Mouse (Mus musculus): Measurements from ENCODE around the gene Tkfc.
A peak's percentile ranks its signal among the peaks of the same experiment; 100 is the strongest.

Gene Tkfc

DNA sequence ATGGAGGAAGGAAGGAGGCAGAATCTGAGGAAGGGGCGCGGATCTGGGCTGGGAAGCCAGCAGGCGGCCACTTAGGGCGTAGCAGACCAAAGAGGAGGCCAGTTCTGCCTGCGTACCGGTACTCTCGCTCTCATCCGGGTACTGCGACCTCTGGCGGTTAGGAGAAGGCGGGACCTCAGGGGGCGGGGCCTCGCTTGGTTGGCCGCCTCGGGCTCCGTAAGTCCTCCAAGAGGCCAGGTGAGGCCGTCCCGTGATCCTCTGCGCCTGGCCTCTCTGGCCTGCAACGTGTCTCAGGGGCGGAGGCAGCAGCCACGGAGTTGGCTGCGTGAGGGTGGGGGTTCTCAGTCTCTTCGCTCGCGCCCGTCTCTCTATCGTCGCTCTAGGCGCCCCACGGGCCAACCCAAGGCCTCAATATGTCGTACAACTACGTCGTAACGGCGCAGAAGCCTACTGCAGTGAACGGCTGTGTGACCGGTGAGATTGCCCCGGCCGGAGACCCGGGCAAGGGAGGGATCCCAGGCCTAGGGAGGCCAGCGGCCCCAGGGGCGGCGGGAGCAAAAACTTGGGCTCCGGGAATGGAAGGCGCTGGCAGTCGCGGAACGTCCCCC lies at the start of gene Tkfc, which contains the start of gene Ddb1:
Tkfc (minus strand) TSS at position 362 of the 608 bp plus-strand sequence.
Ddb1 (plus strand) TSS at position 35 of the 608 bp plus-strand sequence.
- DNase-seq = peak; percentile 100

DNA sequence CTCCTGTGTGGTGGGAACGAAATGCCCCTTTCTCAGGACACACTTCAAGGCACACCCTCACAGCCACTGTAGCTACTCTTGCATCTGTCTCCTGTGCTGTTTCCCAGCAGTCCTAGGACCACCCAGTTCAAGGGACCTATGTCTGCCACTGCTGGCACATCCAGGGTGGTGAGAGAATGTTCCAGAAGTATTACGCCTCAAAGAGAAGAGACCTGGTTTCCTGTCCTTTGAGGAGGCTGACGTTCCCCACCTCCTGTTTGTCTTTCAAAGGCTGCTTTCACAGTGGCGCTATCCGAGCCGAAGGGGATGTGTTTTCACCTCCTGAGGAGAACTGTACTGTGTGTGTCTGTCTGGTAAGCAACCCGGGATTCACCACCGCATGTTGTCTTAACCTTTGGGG lies 42.7 kb upstream of the Tkfc start:
- no peak for DNase-seq

DNA sequence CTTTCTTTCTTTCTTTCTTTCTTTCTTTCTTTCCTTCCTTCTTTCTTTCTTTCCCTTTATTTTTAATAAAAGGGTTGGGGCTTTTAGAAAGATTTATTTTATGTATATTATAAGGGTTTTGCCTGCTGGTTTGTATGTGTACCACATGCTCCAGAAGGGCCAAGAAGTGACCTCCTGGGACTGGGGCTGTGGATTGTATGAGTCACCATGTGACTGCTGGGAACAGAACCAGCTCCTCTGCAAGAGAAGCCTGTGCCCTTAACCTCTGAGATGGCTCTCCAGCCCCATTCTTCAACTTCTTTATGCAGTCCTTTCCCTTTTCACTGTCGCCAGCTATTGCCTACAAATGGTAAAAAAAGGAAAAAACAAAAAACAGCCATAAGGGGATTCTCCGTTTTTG lies 40.2 kb upstream of the Tkfc start:
- DNase-seq = peak; percentile 89

DNA sequence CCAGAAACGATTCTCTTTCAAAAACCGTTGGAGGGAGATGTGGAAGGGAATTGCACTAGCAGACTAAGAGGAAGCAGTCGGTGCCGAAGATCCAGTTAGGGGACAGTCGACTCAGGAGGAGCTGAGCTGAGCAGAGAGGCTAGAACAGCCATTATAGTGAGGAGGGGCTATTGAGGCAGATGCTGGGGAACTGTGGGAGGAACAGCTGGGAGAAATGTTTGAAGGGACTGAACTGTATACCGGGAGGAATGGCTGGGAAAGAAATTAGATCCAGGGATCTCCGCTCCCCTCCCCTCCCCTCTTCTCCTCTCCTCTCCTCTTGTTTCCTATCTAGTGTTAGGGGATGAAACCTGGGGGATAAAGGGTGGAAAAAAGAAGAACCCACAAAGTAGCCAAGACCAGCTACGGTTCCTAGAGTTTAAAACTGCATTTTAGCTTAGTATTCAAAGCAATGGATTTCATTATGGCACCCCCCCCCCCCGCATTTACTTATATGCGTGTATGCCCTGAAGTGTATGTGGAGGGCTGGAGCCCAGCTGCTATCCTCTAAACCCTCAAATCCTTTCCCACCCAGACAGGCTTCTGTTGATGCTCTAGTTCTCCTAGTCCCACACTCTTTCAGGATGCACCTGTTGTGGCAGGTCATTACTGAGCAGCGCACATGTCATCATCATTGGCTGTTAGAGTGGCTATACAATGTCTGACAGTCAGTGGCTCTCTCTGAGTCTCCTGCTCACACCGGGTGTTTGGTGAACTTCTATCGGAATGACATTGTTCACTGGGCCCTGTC lies 35.3 kb upstream of the Tkfc start:
- no peak for DNase-seq

DNA sequence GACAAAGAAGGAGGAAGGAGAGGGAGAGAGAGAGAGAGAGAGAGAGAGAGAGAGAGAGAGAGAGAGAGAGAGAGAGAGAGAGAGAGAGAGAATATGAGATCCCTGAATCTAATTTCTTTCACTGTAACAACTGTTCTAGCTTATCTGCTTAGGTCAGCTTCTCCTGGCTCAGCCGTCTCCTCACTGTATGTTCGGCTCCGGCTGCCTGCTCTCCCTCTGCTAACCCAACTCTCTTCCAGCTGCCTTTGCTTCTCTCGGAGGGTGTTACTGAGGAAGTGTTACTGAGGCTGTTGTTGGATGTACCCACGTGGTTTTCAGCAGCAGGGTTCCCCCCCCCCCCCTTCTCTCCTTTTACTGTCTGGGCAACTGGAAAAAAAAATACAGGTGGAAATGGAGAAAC lies 34.6 kb upstream of the Tkfc start:
- DNase-seq = no peak

DNA sequence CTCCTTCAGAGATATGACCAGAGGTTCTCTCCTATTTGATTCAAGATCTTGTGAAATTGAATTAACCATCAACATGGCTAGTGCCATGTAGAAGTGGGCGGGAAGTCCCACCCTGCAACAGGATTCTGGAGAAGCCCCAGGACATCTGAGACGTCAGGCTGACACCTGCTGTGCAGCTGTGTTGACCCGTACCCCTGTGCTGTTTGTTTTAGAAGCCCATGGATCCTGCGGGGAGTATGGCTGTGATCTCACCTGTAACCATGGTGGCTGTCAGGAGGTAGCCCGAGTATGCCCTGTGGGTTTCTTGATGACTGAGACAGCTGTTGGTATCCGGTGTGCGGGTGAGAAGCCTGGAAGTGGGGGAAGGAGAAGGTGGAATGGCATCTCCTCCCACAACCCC lies 32.4 kb upstream of the Tkfc start:
- no peak for DNase-seq

DNA sequence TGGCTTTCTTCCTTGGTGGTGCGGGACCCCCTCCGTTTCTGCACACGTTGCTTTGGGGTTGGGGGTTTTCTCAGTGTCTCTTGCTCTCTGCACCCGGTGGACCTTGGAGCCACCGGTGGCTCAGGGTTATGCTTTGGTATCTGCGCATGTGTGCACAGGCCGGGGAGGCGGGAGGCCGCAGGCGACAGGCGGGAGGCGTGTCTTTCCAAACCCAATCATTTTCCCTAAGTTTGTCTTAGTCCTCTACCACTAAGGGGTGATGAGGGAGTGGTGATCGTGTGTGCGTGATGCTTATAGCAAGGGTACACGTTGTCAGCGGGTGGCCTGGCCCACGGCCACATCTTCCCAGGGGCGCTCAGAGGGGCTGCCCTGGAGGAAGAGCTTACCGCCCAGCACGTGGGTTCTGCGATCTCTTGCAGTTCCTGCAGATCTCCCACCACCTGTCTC lies 29.4 kb upstream of the Tkfc start:
- DNase-seq = peak; percentile 93

- DNase-seq = peak; percentile 92
Observed at GRCm38 (mm10) chr19:10634106-10634871, 28.8 kb upstream of the Tkfc start, which contains the start of gene Vwce. Vwce (plus strand) TSS chr19:10634213.

DNA sequence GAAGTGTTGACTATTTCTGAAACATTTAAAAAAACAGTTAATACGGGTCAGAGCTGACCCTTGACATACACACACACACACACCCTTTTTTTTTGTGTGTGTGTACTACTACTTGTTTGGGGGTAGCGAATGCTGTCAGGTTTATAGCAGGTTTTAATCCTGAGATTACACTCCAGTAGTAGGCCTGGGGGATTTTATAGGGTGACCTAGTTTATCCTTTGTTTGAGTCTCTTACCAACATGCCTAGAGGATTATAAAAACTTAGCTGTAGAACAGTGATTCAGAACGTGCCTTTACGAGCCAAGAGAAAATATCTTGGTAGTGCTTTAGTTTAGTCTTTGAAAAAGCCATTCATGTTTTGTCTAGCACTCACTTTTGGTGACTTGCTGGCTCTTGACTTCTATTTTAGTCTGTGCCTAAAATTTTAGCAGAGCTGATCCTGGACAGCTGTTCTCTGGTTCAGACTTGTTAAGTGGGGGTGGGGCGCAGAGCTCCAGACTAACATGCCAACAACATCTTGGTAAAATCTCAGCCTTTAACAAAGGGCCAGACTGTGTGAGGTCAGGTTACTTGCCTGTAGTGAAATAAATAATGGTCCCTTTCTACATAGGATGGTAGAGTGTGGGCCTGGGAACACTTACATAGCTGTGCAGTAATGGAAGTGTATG lies 3.3 kb upstream of the Tkfc start:
- DNase-seq = no peak

DNA sequence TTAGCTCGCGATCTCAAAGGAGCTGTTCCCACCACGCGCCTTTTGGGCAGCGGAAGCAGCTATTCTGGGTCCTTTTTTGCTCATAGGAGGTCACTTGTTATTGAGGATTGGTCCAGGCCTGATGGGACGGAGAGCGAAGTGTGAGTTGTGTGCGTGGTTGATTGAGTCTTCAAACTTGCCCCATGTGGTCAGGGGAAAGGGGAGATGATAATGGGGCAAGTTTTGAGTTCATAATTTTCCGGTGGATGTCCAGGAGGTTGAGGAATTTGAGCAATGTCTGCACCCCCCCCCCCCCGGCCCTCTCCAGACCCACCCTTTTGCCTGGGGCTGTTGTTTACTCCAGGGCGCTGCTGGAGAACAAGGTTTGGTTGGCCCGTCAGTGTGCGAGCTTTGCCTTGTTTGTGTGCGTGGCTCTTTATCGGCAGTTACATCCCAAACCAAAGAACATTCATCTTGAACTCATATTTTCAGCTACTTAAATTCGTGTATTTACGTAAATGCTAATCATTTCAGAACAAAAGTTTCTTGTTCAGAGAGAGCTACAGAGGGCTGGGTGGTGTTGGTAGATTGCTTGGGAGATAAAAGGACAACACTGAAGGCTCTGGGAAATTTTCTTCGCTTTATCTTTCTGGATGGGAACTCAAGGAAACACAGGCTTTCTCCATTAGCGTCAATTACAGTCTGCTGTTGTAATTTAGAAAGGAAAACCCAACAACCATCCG lies 608 bp upstream of the Tkfc start:
- no peak for DNase-seq

GRCm38 (mm10) chr19:10604534-10604933 lies 920 bp downstream of the Tkfc start:
- DNase-seq = no peak

GRCm38 (mm10) chr19:10603660-10604523 lies 1.6 kb downstream of the Tkfc start:
- peak; percentile 91 for DNase-seq

GRCm38 (mm10) chr19:10602787-10603186 lies 2.7 kb downstream of the Tkfc start:
- DNase-seq = peak; percentile 98

GRCm38 (mm10) chr19:10602247-10602769 lies 3.1 kb downstream of the Tkfc start:
- DNase-seq = peak; percentile 93

DNA sequence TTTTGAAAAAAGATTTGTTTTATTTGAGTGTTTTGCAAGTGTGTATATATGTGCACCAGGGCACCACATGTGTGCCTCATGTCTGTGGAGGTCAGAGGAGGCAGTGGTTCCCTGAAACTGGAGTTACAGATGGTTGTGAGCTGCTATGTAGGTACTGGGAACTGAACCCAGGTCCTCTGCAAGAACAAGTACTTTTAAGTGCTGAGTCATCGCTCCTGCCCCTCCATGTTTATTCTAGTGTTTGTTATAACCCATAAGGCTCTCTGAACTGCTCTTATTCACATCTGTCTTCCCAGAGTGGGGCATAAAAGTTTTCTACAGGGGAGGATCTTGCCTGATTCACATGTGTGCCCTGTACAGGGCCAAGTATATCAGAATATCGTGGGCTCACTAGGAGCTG lies 5.8 kb downstream of the Tkfc start:
- no peak for DNase-seq

DNA sequence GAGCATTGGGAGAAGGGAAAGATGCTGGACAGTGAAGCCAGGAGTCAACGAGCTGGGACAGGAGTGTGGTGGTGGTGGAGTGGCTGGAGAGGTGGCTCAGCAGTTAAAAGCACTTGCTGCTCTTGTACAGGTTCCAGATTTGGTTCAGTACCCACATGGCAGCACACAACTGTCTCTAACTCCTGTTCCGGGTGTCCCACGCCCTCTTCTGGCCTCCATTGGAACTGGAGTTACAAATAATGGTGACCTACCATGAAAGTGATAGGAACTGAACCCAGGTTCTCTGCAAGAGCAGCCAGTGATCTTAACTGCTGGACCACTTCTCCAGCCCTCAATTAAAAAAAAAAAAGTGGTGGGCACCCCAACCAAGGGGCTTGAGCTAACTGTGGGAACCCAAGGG lies 7.3 kb downstream of the Tkfc start:
- peak; percentile 70 for DNase-seq

GRCm38 (mm10) chr19:10591659-10592377 lies 13.6 kb downstream of the Tkfc start:
- DNase-seq = no peak

DNA sequence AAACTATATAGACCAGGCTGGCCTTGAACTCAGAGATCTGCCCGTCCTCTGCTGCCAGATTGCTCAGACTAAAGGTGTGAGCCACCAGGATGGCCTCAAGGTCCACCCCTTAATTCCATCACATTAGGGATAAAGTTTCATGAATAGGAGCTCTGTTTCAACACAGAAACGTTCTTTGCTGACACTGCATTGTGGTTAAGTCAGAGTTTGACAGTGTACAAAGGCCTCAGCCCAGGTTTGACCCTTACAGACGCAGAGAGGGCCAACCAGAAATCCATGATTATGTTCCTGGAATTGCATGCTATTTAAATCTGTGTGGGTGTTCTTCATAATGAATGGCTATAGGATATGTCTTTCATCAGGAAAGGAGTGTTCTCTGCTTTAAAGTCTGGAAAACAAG lies 15.2 kb downstream of the Tkfc start:
- no peak for DNase-seq

DNA sequence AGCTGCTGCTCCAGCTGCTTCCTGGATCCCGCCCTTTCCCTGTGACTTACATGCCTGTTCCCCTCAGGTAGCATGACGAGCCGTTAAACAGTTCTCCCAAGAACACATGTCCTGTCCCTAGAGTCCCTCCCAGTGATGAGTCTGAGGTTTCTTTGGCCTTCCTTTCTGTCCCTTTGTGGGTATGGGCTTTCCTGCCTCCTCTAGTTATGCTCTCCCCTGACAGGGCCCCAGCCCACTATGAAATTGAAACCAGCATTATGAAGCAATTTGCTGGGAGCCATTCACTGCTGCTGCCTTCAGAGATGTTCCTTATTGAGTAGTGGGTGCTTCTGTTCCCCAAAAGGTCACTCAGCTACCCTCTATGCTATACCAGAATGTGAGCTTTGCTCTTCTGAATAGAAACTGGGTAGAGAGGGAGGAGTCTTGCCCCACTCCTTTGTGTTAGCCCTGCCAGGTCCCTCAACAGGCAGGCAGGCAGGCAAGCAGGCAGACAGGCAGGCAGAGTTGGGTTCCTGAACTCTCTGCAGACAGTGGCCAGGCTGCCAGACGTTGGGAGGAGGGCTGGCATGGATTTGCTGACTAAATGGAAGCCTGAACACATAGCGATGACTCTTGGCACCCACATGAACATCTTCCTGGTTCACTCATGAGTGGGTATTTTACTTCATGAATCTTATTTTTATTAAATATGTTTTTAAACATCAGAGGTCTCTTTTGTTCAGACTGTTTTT lies 16.2 kb downstream of the Tkfc start:
- DNase-seq = peak; percentile 82

DNA sequence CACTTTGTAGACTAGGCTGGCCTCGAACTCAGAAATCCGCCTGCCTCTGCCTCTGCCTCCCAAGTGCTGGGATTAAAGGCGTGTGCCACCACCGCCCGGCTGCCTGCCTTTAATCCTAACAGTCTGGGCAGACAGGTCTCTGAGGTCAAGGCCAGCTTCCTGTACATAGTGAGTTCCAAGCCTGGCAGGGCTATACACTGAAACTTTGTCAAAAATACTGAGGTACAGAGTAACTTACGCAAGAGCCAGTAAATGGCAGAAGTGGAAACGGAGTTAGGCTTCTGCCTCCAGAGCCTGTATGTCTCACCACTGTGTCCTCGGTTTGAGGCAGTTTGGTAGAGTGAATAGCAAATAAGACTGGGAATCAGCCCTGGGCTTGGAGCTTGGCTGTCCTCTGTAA lies 18.2 kb downstream of the Tkfc start:
- no peak for DNase-seq
